Mouse (Mus musculus): ENCODE measurements around the gene Cdk10. TPM values are rescaled to one million over a fixed set of nuclear protein-coding genes. Genes with fewer than 3 reads are reported as not detected.
A peak's percentile ranks its signal among the peaks of the same experiment; 100 is the strongest.
"Not testable (repeated sequence)": the region's sequence is repeated elsewhere in the genome, so short reads cannot be mapped to it uniquely, and the experiment has no call there.

Cdk10 gene
- polyA plus RNA-seq, 1 experiment: 35.5 TPM

- no peak for TF ChIP-seq POLR2A (IDR thresholded peaks at IDR 0.05; ENCODE audit: borderline replicate concordance, low read depth, low read length)
- Histone ChIP-seq H3K4me3 (ENCODE audit: insufficient read depth, low read length) (no peak overlapping the region), H3K4me1 (ENCODE audit: control insufficient read depth, insufficient read depth, low read length) (peaks cover 14% of the 10 kb centered on the region), H3K27ac (ENCODE audit: insufficient read depth, low read depth, low read length) (no peak overlapping the region)
Observed at GRCm38 (mm10) chr8:123244382-123244781, 19.7 kb downstream of the Cdk10 start.

GRCm38 (mm10) chr8:123245543-123245942 is 20.9 kb downstream of the Cdk10 start:
- no peak overlapping the region for H3K27ac ChIP-seq (ENCODE audit: insufficient read depth, low read depth, low read length)
- H3K4me1 ChIP-seq (ENCODE audit: control insufficient read depth, insufficient read depth, low read length): peaks cover 23% of the 10 kb centered on the region
- no peak overlapping the region for H3K4me3 ChIP-seq (ENCODE audit: insufficient read depth, low read length)
- no peak for TF ChIP-seq POLR2A (IDR thresholded peaks at IDR 0.05; ENCODE audit: borderline replicate concordance, low read depth, low read length)
- no peak for TF ChIP-seq CTCF (IDR thresholded peaks at IDR 0.05; ENCODE audit: low read depth, low read length)

GRCm38 (mm10) chr8:123247748-123248147 is 23.1 kb downstream of the Cdk10 start:
- H3K4me3 ChIP-seq (ENCODE audit: insufficient read depth, low read length): no peak overlapping the region

GRCm38 (mm10) chr8:123248596-123248995 is 24.0 kb downstream of the Cdk10 start:
- TF ChIP-seq POLR2A (IDR thresholded peaks at IDR 0.05; ENCODE audit: borderline replicate concordance, low read depth, low read length) (no peak), CTCF (IDR thresholded peaks at IDR 0.05; ENCODE audit: low read depth, low read length) (no peak)
- Histone ChIP-seq H3K27ac (ENCODE audit: insufficient read depth, low read depth, low read length) (peak overlapping the region; percentile 64), H3K4me1 (ENCODE audit: control insufficient read depth, insufficient read depth, low read length) (peaks cover 45% of the 10 kb centered on the region), H3K4me3 (ENCODE audit: insufficient read depth, low read length) (no peak overlapping the region)

More at GRCm38 (mm10) chr8:123247748-123248147, 23.1 kb downstream of the Cdk10 start:
- Histone ChIP-seq H3K27ac (ENCODE audit: insufficient read depth, low read depth, low read length) (no peak overlapping the region), H3K4me1 (ENCODE audit: control insufficient read depth, insufficient read depth, low read length) (peaks cover 45% of the 10 kb centered on the region)
- TF ChIP-seq POLR2A (IDR thresholded peaks at IDR 0.05; ENCODE audit: borderline replicate concordance, low read depth, low read length): no peak
- no peak for TF ChIP-seq CTCF (IDR thresholded peaks at IDR 0.05; ENCODE audit: low read depth, low read length)

- 0 out of 2 replicates have a peak overlapping the region, but pooled peaks have one; percentile 14 for H3K27ac ChIP-seq (ENCODE audit: insufficient read depth, low read depth, low read length)
- H3K4me3 ChIP-seq (ENCODE audit: insufficient read depth, low read length): no peak overlapping the region
- H3K4me1 ChIP-seq (ENCODE audit: control insufficient read depth, insufficient read depth, low read length): peaks cover 51% of the 10 kb centered on the region
- TF ChIP-seq CTCF (IDR thresholded peaks at IDR 0.05; ENCODE audit: low read depth, low read length) (no peak), POLR2A (IDR thresholded peaks at IDR 0.05; ENCODE audit: borderline replicate concordance, low read depth, low read length) (no peak)
Observed at GRCm38 (mm10) chr8:123250940-123251339, 26.3 kb downstream of the Cdk10 start.

GRCm38 (mm10) chr8:123252925-123253324 is 28.3 kb downstream of the Cdk10 start:
- H3K4me3 ChIP-seq (ENCODE audit: insufficient read depth, low read length): peak overlapping the region; percentile 90

GRCm38 (mm10) chr8:123253451-123254098 is 28.9 kb downstream of the Cdk10 start:
- Histone ChIP-seq H3K4me3 (ENCODE audit: insufficient read depth, low read length) (peak overlapping the region; percentile 90), H3K27ac (ENCODE audit: insufficient read depth, low read depth, low read length) (peak overlapping the region; percentile 72), H3K4me1 (ENCODE audit: control insufficient read depth, insufficient read depth, low read length) (peaks cover 44% of the 10 kb centered on the region)
- TF ChIP-seq CTCF (IDR thresholded peaks at IDR 0.05; ENCODE audit: low read depth, low read length) (no peak), POLR2A (IDR thresholded peaks at IDR 0.05; ENCODE audit: borderline replicate concordance, low read depth, low read length) (peak; percentile 49; the same call in 1 of the 2 replicates)

More at GRCm38 (mm10) chr8:123252925-123253324, 28.3 kb downstream of the Cdk10 start:
- Histone ChIP-seq H3K27ac (ENCODE audit: insufficient read depth, low read depth, low read length) (peak overlapping the region; percentile 72), H3K4me1 (ENCODE audit: control insufficient read depth, insufficient read depth, low read length) (peaks cover 49% of the 10 kb centered on the region)
- TF ChIP-seq CTCF (IDR thresholded peaks at IDR 0.05; ENCODE audit: low read depth, low read length) (no peak), POLR2A (IDR thresholded peaks at IDR 0.05; ENCODE audit: borderline replicate concordance, low read depth, low read length) (no peak)

- Histone ChIP-seq H3K4me1 (ENCODE audit: control insufficient read depth, insufficient read depth, low read length) (peaks cover 38% of the 10 kb centered on the region), H3K27ac (ENCODE audit: insufficient read depth, low read depth, low read length) (peak within 1 kb of the TSS; percentile 80), H3K4me3 (ENCODE audit: insufficient read depth, low read length) (peak within 1 kb of the TSS; percentile 99)
- TF ChIP-seq POLR2A (IDR thresholded peaks at IDR 0.05; ENCODE audit: borderline replicate concordance, low read depth, low read length): no peak
- no peak for TF ChIP-seq CTCF (IDR thresholded peaks at IDR 0.05; ENCODE audit: low read depth, low read length)
Observed at GRCm38 (mm10) chr8:123254099-123254885, 29.6 kb downstream of the Cdk10 start, which contains the start of the genes Zfp276 and Vps9d1. TSS of gene Zfp276 (plus strand) at chr8:123254195. TSS of gene Vps9d1 (minus strand) at chr8:123254348.

- TF ChIP-seq POLR2A (IDR thresholded peaks at IDR 0.05; ENCODE audit: borderline replicate concordance, low read depth, low read length): no peak
- TF ChIP-seq CTCF (IDR thresholded peaks at IDR 0.05; ENCODE audit: low read depth, low read length): no peak
- H3K4me1 ChIP-seq (ENCODE audit: control insufficient read depth, insufficient read depth, low read length): peaks cover 31% of the 10 kb centered on the region
- peak overlapping the region; percentile 99 for H3K4me3 ChIP-seq (ENCODE audit: insufficient read depth, low read length)
- no peak overlapping the region for H3K27ac ChIP-seq (ENCODE audit: insufficient read depth, low read depth, low read length)
Observed at GRCm38 (mm10) chr8:123255170-123255569, 30.5 kb downstream of the Cdk10 start.

GRCm38 (mm10) chr8:123257114-123257513 is 32.5 kb downstream of the Cdk10 start:
- Histone ChIP-seq H3K4me1 (ENCODE audit: control insufficient read depth, insufficient read depth, low read length) (peaks cover 12% of the 10 kb centered on the region), H3K27ac (ENCODE audit: insufficient read depth, low read depth, low read length) (no peak overlapping the region), H3K4me3 (ENCODE audit: insufficient read depth, low read length) (no peak overlapping the region)
- TF ChIP-seq POLR2A (IDR thresholded peaks at IDR 0.05; ENCODE audit: borderline replicate concordance, low read depth, low read length): no peak
- no peak for TF ChIP-seq CTCF (IDR thresholded peaks at IDR 0.05; ENCODE audit: low read depth, low read length)

GRCm38 (mm10) chr8:123257593-123257992 is 33.0 kb downstream of the Cdk10 start:
- H3K4me1 ChIP-seq (ENCODE audit: control insufficient read depth, insufficient read depth, low read length); H3K27ac ChIP-seq (ENCODE audit: insufficient read depth, low read depth, low read length); H3K4me3 ChIP-seq (ENCODE audit: insufficient read depth, low read length): not testable (repeated sequence)
